Mouse (Mus musculus): ENCODE measurements around the gene Ndufv3. TPM values are rescaled to one million over a fixed set of nuclear protein-coding genes. Genes with fewer than 3 reads are reported as not detected.

The Ndufv3 gene
- polyA plus RNA-seq, 1 experiment from 2014 or later: 385 TPM

- Histone ChIP-seq H3K27me3 (no peaks in the 10 kb centered on the region), H3K9me3 (no peaks in the 10 kb centered on the region), H3K4me1 (replicated peaks) (no peaks in the 10 kb centered on the region), H3K36me3 (peaks cover 97% of the 10 kb centered on the region), H3K27ac (no peak overlapping the region), H3K4me2 (replicated peaks) (no peak overlapping the region), H3K4me3 (replicated peaks) (no peak overlapping the region), H3K9ac (replicated peaks) (0 out of 2 replicates have a peak overlapping the region, but pooled peaks have one; percentile 32)
- ATAC-seq: no peak
- 94% methylated on average over 12 of the region's 12 CpGs for WGBS
These were observed 20.2 kb upstream of the Ndufv3 start for GRCm38 (mm10) chr17:31499725-31500124.

- H3K27ac ChIP-seq: no peak overlapping the region
- no peak overlapping the region for H3K4me3 ChIP-seq (replicated peaks)
- no peaks in the 10 kb centered on the region for H3K4me1 ChIP-seq (replicated peaks)
- H3K9me3 ChIP-seq: no peaks in the 10 kb centered on the region
- no peak overlapping the region for H3K9ac ChIP-seq (replicated peaks)
- WGBS: 97% methylated on average over 8 of the region's 8 CpGs
- no peak for ATAC-seq
- no peaks in the 10 kb centered on the region for H3K27me3 ChIP-seq
- H3K4me2 ChIP-seq (replicated peaks): no peak overlapping the region
- H3K36me3 ChIP-seq: peaks cover 97% of the 10 kb centered on the region
These were observed 19.5 kb upstream of the Ndufv3 start for GRCm38 (mm10) chr17:31500416-31500815.

GRCm38 (mm10) chr17:31500908-31501307 is 19.0 kb upstream of the Ndufv3 start:
- Histone ChIP-seq H3K4me1 (replicated peaks) (no peaks in the 10 kb centered on the region), H3K9me3 (no peaks in the 10 kb centered on the region), H3K36me3 (peaks cover 94% of the 10 kb centered on the region), H3K27ac (no peak overlapping the region), H3K9ac (replicated peaks) (no peak overlapping the region), H3K27me3 (no peaks in the 10 kb centered on the region), H3K4me3 (replicated peaks) (no peak overlapping the region), H3K4me2 (replicated peaks) (no peak overlapping the region)
- 87% methylated on average over 3 of the region's 3 CpGs for WGBS
- ATAC-seq: no peak

- no peak overlapping the region for H3K4me3 ChIP-seq (replicated peaks)
- no peaks in the 10 kb centered on the region for H3K9me3 ChIP-seq
- 94% methylated on average over 12 of the region's 12 CpGs for WGBS
- no peak overlapping the region for H3K9ac ChIP-seq (replicated peaks)
- H3K4me1 ChIP-seq (replicated peaks): no peaks in the 10 kb centered on the region
- no peaks in the 10 kb centered on the region for H3K27me3 ChIP-seq
- no peak overlapping the region for H3K27ac ChIP-seq
- no peak overlapping the region for H3K4me2 ChIP-seq (replicated peaks)
- no peak for ATAC-seq
- H3K36me3 ChIP-seq: peaks cover 93% of the 10 kb centered on the region
These were observed 17.5 kb upstream of the Ndufv3 start for GRCm38 (mm10) chr17:31502261-31502927.

- H3K9ac ChIP-seq (replicated peaks): no peak overlapping the region
- ATAC-seq: no peak
- no peak overlapping the region for H3K4me3 ChIP-seq (replicated peaks)
- WGBS: 96% methylated on average over 12 of the region's 12 CpGs
- no peaks in the 10 kb centered on the region for H3K4me1 ChIP-seq (replicated peaks)
- no peaks in the 10 kb centered on the region for H3K27me3 ChIP-seq
- H3K9me3 ChIP-seq: no peaks in the 10 kb centered on the region
- H3K36me3 ChIP-seq: peaks cover 92% of the 10 kb centered on the region
- H3K4me2 ChIP-seq (replicated peaks): no peak overlapping the region
- no peak overlapping the region for H3K27ac ChIP-seq
These were observed 16.6 kb upstream of the Ndufv3 start for GRCm38 (mm10) chr17:31503337-31503736.

GRCm38 (mm10) chr17:31503936-31504335 is 16.0 kb upstream of the Ndufv3 start:
- no peaks in the 10 kb centered on the region for H3K27me3 ChIP-seq

GRCm38 (mm10) chr17:31505013-31505412 is 14.9 kb upstream of the Ndufv3 start:
- Histone ChIP-seq H3K4me3 (replicated peaks) (no peak overlapping the region), H3K36me3 (peaks cover 92% of the 10 kb centered on the region), H3K9ac (replicated peaks) (0 out of 2 replicates have a peak overlapping the region, but pooled peaks have one; percentile 32), H3K9me3 (no peaks in the 10 kb centered on the region), H3K4me1 (replicated peaks) (no peaks in the 10 kb centered on the region), H3K27ac (no peak overlapping the region), H3K4me2 (replicated peaks) (no peak overlapping the region), H3K27me3 (no peaks in the 10 kb centered on the region)
- no peak for ATAC-seq
- 51% methylated on average over 5 of the region's 5 CpGs for WGBS

More at GRCm38 (mm10) chr17:31503936-31504335, 16.0 kb upstream of the Ndufv3 start:
- WGBS: 69% methylated on average over 2 of the region's 2 CpGs
- H3K4me2 ChIP-seq (replicated peaks): no peak overlapping the region
- no peak overlapping the region for H3K4me3 ChIP-seq (replicated peaks)
- H3K27ac ChIP-seq: no peak overlapping the region
- H3K9ac ChIP-seq (replicated peaks): no peak overlapping the region
- no peak for ATAC-seq
- peaks cover 92% of the 10 kb centered on the region for H3K36me3 ChIP-seq
- H3K9me3 ChIP-seq: no peaks in the 10 kb centered on the region
- no peaks in the 10 kb centered on the region for H3K4me1 ChIP-seq (replicated peaks)

- H3K4me3 ChIP-seq (replicated peaks): no peak overlapping the region
- no peak overlapping the region for H3K4me2 ChIP-seq (replicated peaks)
- 92% methylated on average over 7 of the region's 7 CpGs for WGBS
- no peak overlapping the region for H3K9ac ChIP-seq (replicated peaks)
- no peak for ATAC-seq
- H3K27ac ChIP-seq: no peak overlapping the region
- peaks cover 3% of the 10 kb centered on the region for H3K4me1 ChIP-seq (replicated peaks)
- H3K27me3 ChIP-seq: no peaks in the 10 kb centered on the region
- no peaks in the 10 kb centered on the region for H3K9me3 ChIP-seq
- peaks cover 82% of the 10 kb centered on the region for H3K36me3 ChIP-seq
These were observed 13.6 kb upstream of the Ndufv3 start for GRCm38 (mm10) chr17:31506282-31506681.

GRCm38 (mm10) chr17:31510944-31511343 is 9.0 kb upstream of the Ndufv3 start:
- peak overlapping the region; percentile 86 for H3K4me2 ChIP-seq (replicated peaks)
- ATAC-seq: no peak
- H3K36me3 ChIP-seq: peaks cover 38% of the 10 kb centered on the region
- WGBS: 96% methylated on average over 6 of the region's 6 CpGs
- H3K4me1 ChIP-seq (replicated peaks): peaks cover 15% of the 10 kb centered on the region
- H3K27ac ChIP-seq: no peak overlapping the region
- peak overlapping the region; percentile 83 for H3K4me3 ChIP-seq (replicated peaks)
- no peak overlapping the region for H3K9ac ChIP-seq (replicated peaks)
- H3K27me3 ChIP-seq: no peaks in the 10 kb centered on the region
- no peaks in the 10 kb centered on the region for H3K9me3 ChIP-seq

GRCm38 (mm10) chr17:31511792-31512495 is 8.0 kb upstream of the Ndufv3 start:
- no peaks in the 10 kb centered on the region for H3K9me3 ChIP-seq
- under 1% methylated on average over 56 of the region's 56 CpGs for WGBS
- peak overlapping the region; percentile 86 for H3K27ac ChIP-seq
- H3K27me3 ChIP-seq: no peaks in the 10 kb centered on the region
- peak overlapping the region; percentile 83 for H3K4me3 ChIP-seq (replicated peaks)
- H3K36me3 ChIP-seq: peaks cover 30% of the 10 kb centered on the region
- H3K4me1 ChIP-seq (replicated peaks): peaks cover 15% of the 10 kb centered on the region
- peak; percentile 98 for ATAC-seq
- H3K4me2 ChIP-seq (replicated peaks): peak overlapping the region; percentile 86
- H3K9ac ChIP-seq (replicated peaks): peak overlapping the region; percentile 71

- ATAC-seq: no peak
- Histone ChIP-seq H3K4me1 (replicated peaks) (peaks cover 15% of the 10 kb centered on the region), H3K9me3 (no peaks in the 10 kb centered on the region), H3K4me2 (replicated peaks) (peak overlapping the region; percentile 86), H3K27ac (peak overlapping the region; percentile 86), H3K4me3 (replicated peaks) (peak overlapping the region; percentile 83), H3K9ac (replicated peaks) (peak overlapping the region; percentile 71), H3K27me3 (no peaks in the 10 kb centered on the region), H3K36me3 (peaks cover 23% of the 10 kb centered on the region)
- 24% methylated on average over 6 of the region's 6 CpGs for WGBS
These were observed 7.3 kb upstream of the Ndufv3 start for GRCm38 (mm10) chr17:31512593-31512992.

GRCm38 (mm10) chr17:31514696-31515095 is 5.2 kb upstream of the Ndufv3 start:
- Histone ChIP-seq H3K4me3 (replicated peaks) (no peak overlapping the region), H3K9ac (replicated peaks) (no peak overlapping the region), H3K27me3 (no peaks in the 10 kb centered on the region), H3K4me2 (replicated peaks) (no peak overlapping the region), H3K4me1 (replicated peaks) (peaks cover 22% of the 10 kb centered on the region), H3K27ac (no peak overlapping the region), H3K9me3 (no peaks in the 10 kb centered on the region), H3K36me3 (peaks cover 3% of the 10 kb centered on the region)
- no peak for ATAC-seq
- WGBS: 48% methylated on average over 1 of the region's 1 CpGs

Measured in midbrain, embryonic 13.5 days (tissue).